Mouse (Mus musculus) lung, postnatal 0 days (tissue): Measurements from ENCODE around the gene Setd5. TPM values are rescaled to one million over a fixed set of nuclear protein-coding genes. Genes with fewer than 3 reads are reported as not detected.

Experiments used
- ATAC-seq: fragments of 200-750 bp; cut with Nextera tagmentation; 2 replicates; pipeline ENCODE4 v1.8.0; 2017; ENCODE audit warnings: moderate library complexity
- DNase-seq: peaks from one replicate; pipeline ENCODE4 v3.0.0-alpha.2; 2016; ENCODE audit warnings: low spot score
- H3K27ac ChIP-seq: fragments of 300-500 bp; sonication (generic); 2 replicates; pipeline ENCODE4 v1.5.1; 2014; ENCODE audit warnings: antibody characterized with exemption, mild to moderate bottlenecking, low read length, mixed read lengths
- H3K27me3 ChIP-seq: fragments of 300-500 bp; sonication (generic); replicated peaks from 2 replicates; pipeline ENCODE4 v1.6.1; 2014; ENCODE audit warnings: low read length, mixed read lengths; ENCODE audit not compliant: insufficient read depth
- H3K36me3 ChIP-seq: fragments of 300-500 bp; sonication (generic); 2 replicates; pipeline ENCODE4 v1.6.1; 2014; ENCODE audit warnings: low read length, mixed read lengths; ENCODE audit not compliant: insufficient read depth
- H3K4me1 ChIP-seq: fragments of 300-500 bp; sonication (generic); 2 replicates; pipeline ENCODE4 v1.6.1; 2014; ENCODE audit warnings: antibody characterized with exemption, low read depth, low read length, mixed read lengths; ENCODE audit not compliant: insufficient read depth
- H3K4me2 ChIP-seq: fragments of 300-500 bp; sonication (generic); replicated peaks from 2 replicates; pipeline ENCODE4 v1.6.1; 2014; ENCODE audit warnings: low read depth, mild to moderate bottlenecking, low read length, moderate library complexity, mixed read lengths
- H3K4me3 ChIP-seq: fragments of 300-500 bp; sonication (generic); 2 replicates; pipeline ENCODE4 v1.5.1; 2014; ENCODE audit warnings: low read depth, low read length
- H3K9ac ChIP-seq: fragments of 300-500 bp; sonication (generic); replicated peaks from 2 replicates; pipeline ENCODE4 v1.6.1; 2014; ENCODE audit warnings: low read depth, mild to moderate bottlenecking
- H3K9me3 ChIP-seq: fragments of 300-500 bp; sonication (generic); 2 replicates; pipeline ENCODE4 v1.6.1; 2016; ENCODE audit warnings: low read length, mixed read lengths
- CTCF ChIP-seq: IDR thresholded peaks from 2 replicates; pipeline ENCODE4 v1.5.1; 2016; ENCODE audit warnings: antibody characterized with exemption, mild to moderate bottlenecking
- EP300 ChIP-seq: IDR thresholded peaks from 2 replicates; pipeline ENCODE4 v1.6.1; 2016; ENCODE audit warnings: antibody characterized with exemption, mild to moderate bottlenecking, control low read depth
- WGBS: fragments of 180-500 bp; shearing (Covaris S2); extraction: QIAGEN DNeasy Blood & Tissue Kit; methylation state at CpG from one replicate; pipeline ENCODE4 v1.1.7; 2014; 5-methylcytosine and 5-hydroxymethylcytosine counted together
- polyA plus RNA-seq: library from polyadenylated mRNA; unstranded; fragments of >200 nt; fragmentation: Nextera tagmentation; extraction: Ambion mirVana; gene quantifications from 2 replicates; pipeline ENCODE4 v1.2.1, GENCODE M21; 2015

The Setd5 gene
- polyA plus RNA-seq, 1 experiment from 2014 or later = 44.2 TPM

GRCm38 (mm10) chr6:113065186-113065585 is 12.0 kb upstream of the Setd5 start:
- TF ChIP-seq EP300 (no peak), CTCF (no peak)
- DNase-seq = no peak
- ATAC-seq = no peak
- Histone ChIP-seq H3K4me3 (no peak overlapping the region), H3K36me3 (peaks cover 31% of the 10 kb centered on the region), H3K4me1 (no peaks in the 10 kb centered on the region), H3K9me3 (no peaks in the 10 kb centered on the region), H3K27me3 (no peaks in the 10 kb centered on the region), H3K4me2 (no peak overlapping the region), H3K9ac (no peak overlapping the region), H3K27ac (no peak overlapping the region)
- WGBS = 86% methylated on average over 3 of the region's 3 CpGs

DNA sequence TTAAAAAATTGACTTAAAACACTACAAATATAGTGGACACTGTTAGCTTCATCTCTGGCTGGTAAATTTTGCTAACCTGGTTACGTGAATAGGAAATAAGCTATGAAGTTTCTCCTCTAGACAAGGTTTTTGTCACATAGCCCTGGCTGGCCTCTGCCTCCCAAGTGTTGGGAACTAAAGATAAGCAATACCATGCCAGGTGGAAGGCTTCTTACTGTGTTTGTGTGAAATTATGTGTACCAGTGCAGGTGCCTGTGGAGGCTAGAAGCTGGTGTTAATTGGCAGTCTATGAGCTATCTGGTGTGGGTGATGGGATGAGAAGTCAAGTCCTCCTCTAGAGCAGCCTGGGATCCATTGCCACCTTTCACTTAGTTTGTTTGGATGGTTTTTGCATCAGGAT is 8.0 kb upstream of the Setd5 start:
- ATAC-seq (no peak), DNase-seq (no peak)
- Histone ChIP-seq H3K4me1 (peaks cover 7% of the 10 kb centered on the region; the same call in 1 of the 2 replicates), H3K4me2 (no peak overlapping the region), H3K36me3 (peaks cover 20% of the 10 kb centered on the region), H3K27me3 (no peaks in the 10 kb centered on the region), H3K27ac (no peak overlapping the region), H3K9me3 (no peaks in the 10 kb centered on the region), H3K9ac (no peak overlapping the region), H3K4me3 (no peak overlapping the region)
- no peak for TF ChIP-seq CTCF
- TF ChIP-seq EP300 = no peak
- WGBS = 93% methylated on average over 1 of the region's 1 CpGs

DNA sequence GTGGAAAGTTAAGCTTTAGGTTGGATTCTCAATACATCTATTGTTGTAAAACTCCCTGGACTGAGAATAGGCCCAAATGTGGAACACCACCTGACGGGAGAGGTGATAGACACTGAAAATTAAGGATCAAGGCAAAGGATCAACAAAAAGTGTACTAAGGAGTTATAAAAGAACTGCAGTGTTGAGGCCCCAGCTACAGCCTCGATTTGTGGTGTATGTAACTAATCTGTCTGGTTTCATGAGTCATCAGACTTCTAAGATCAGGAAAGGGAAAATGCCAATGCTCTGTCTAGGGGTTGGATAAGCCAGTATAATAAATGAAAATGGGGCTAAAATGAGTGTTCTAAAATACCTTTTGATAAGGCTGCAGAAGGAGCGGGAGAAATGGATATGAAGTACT is 1.9 kb upstream of the Setd5 start:
- TF ChIP-seq CTCF (no peak), EP300 (no peak)
- H3K4me3 ChIP-seq = peak overlapping the region; percentile 92
- H3K27me3 ChIP-seq = no peaks in the 10 kb centered on the region
- ATAC-seq (no peak), DNase-seq (peak; percentile 66)
- H3K36me3 ChIP-seq = no peaks in the 10 kb centered on the region
- peak overlapping the region; percentile 60 for H3K9ac ChIP-seq
- H3K4me1 ChIP-seq = peaks cover 7% of the 10 kb centered on the region; the same call in 1 of the 2 replicates
- H3K4me2 ChIP-seq = peak overlapping the region; percentile 63
- H3K9me3 ChIP-seq = no peaks in the 10 kb centered on the region
- 10% methylated on average over 3 of the region's 3 CpGs for WGBS
- H3K27ac ChIP-seq = peak overlapping the region; percentile 100

DNA sequence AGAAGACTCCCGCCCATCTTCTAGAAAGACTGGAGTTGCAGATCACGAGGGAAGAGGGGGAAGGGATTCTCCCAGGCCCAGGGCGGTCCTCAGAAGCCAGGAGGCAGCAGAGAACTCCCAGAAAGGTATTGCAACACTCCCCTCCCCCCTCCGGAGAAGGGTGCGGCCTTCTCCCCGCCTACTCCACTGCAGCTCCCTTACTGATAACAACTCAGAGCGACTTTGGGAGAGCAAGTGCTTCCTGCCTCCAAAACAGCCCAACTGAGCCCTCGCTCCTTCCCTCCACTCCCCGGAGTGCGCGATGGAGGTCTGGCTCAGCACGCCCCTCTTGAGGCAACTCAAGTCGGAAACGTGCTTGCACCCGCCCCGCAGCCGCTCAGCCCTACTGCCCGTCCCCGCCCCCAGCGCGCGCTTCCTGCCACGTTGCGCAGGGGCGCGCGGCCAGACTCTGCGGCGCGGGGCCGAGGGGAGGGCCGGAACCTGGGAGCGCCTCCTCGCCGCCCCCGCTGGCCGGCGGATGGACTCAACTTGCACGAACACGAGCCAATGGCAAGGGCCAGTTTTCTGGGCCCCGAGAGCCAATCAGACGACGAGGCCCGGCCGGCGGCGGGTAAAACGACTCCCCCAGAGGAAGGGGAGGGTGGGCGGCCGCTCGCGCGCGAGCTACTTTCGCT is 1.0 kb upstream of the Setd5 start:
- H3K36me3 ChIP-seq = no peaks in the 10 kb centered on the region
- peaks cover 9% of the 10 kb centered on the region; the same call in 1 of the 2 replicates for H3K4me1 ChIP-seq
- peak; percentile 85 for ATAC-seq
- under 1% methylated on average over 46 of the region's 55 CpGs for WGBS
- H3K9me3 ChIP-seq = no peaks in the 10 kb centered on the region
- DNase-seq = peak; percentile 99
- H3K4me2 ChIP-seq = peak overlapping the region; percentile 63
- peak overlapping the region; percentile 100 for H3K27ac ChIP-seq
- TF ChIP-seq EP300 (peak; percentile 68), CTCF (peak; percentile 79)
- H3K4me3 ChIP-seq = peak overlapping the region; percentile 92
- H3K9ac ChIP-seq = peak overlapping the region; percentile 60
- H3K27me3 ChIP-seq = no peaks in the 10 kb centered on the region

DNA sequence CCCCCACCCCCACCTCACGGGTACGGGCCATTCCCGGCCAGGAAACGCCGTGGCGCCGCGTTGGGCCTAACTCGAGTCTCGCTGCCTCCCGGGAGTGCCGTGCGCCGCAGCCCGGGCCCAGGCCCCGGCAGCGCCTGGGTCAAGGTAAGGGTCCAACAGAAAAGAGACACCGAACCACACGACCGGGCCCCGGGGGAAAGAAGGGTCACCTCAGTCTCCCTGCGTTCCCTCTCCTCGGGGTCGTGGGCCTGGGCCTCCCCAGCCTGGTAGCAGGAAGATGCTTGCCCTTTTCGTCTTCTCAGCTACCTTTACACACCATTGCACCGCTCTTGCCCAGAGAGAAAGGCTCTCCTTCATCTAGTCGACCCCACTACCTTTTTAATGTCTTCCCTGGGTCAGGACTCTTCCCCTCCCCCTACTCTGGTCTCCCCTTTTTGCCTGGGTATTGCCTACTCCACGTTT is 435 bp downstream of the Setd5 start:
- no peaks in the 10 kb centered on the region for H3K36me3 ChIP-seq
- H3K4me3 ChIP-seq = peak overlapping the region; percentile 92
- peak overlapping the region; percentile 100 for H3K27ac ChIP-seq
- no peaks in the 10 kb centered on the region for H3K27me3 ChIP-seq
- H3K9me3 ChIP-seq = no peaks in the 10 kb centered on the region
- H3K9ac ChIP-seq = peak overlapping the region; percentile 100
- H3K4me1 ChIP-seq = peaks cover 10% of the 10 kb centered on the region; the same call in 1 of the 2 replicates
- DNase-seq (peak; percentile 47), ATAC-seq (no peak)
- under 1% methylated on average over 24 of the region's 28 CpGs for WGBS
- no peak for TF ChIP-seq EP300
- no peak for TF ChIP-seq CTCF
- H3K4me2 ChIP-seq = peak overlapping the region; percentile 88

GRCm38 (mm10) chr6:113078031-113078721 is 1.0 kb downstream of the Setd5 start:
- Histone ChIP-seq H3K4me1 (peaks cover 10% of the 10 kb centered on the region; the same call in 1 of the 2 replicates), H3K9ac (peak overlapping the region; percentile 100), H3K4me3 (peak overlapping the region; percentile 92), H3K36me3 (no peaks in the 10 kb centered on the region), H3K4me2 (peak overlapping the region; percentile 88), H3K9me3 (no peaks in the 10 kb centered on the region), H3K27me3 (no peaks in the 10 kb centered on the region), H3K27ac (peak overlapping the region; percentile 100)
- WGBS = 0% methylated on average over 18 of the region's 18 CpGs
- no peak for TF ChIP-seq EP300
- peak; percentile 13; the same call in 1 of the 2 replicates for TF ChIP-seq CTCF
- DNase-seq = peak; percentile 56
- ATAC-seq = no peak
